Mouse (Mus musculus) thymus, postnatal 14 days (tissue): Measurements from ENCODE around the gene Syce2.
A peak's percentile ranks its signal among the peaks of the same experiment; 100 is the strongest.

Experiments used
- DNase-seq: peaks from one replicate; pipeline ENCODE4 v3.0.0; 2021

The Syce2 gene

DNA sequence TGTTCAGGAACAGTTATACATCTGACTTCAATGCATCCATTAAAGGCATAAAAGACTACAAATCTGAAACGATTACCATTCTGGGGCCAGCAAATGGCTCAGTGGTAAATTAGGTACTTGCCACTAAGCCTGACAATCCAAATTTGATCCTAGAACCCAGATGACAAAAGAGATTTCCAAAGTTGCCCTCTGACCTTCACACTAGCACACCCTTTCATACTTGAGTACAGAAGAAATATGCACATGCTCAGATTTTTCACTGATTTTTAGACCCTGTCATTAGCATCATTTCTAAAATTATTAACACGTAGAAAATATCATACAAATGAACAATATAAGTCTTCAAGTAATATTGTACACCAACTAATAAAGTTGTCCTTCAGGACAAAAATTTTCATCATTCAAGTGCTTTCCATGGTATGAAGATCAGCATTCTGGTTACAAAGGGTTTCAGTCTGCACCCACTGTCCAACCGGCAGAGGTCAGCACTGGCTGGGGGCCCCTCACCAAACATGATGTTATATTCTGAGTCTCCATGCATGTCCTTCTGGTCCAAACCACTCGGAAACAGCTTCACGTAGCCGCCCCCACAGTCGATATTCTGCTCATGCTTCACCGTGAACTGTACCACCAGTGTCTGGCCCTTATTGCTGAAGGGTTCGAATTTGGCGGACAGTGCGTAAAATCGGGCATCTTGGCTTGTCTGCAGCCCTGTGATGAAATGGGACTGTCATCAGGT, 26.4 kb upstream of the Syce2 start:
- no peak for DNase-seq

DNA sequence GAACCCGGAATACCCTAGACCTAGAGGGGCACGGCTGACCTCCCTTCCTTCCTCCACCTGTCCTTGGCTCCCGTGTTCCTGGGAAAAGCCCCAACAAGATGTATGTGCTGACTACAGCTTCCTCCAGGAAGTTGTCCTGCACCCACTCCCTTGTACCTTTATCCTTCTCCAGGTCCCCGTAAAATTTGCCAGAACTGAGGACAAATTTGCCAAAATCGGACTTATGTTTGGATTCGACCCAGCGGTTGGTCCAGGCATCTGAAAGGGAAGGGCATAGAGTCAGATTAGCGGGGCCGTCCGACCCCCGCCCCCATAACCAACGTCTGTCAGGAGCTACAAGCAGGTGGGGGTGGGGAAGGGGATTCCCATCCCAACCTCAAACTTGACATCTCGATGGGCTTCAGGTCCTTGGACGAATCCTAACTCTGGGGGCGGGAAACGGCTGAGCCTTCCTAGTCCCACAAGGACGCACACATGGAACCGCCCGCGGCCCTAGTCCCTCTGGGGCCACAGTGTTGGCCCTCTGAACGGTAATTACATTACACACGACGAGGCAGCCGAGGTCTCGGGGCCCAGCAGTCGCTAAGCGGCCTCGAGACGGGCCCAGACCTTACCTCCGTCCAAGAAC, 25.7 kb upstream of the Syce2 start:
- no peak for DNase-seq

DNA sequence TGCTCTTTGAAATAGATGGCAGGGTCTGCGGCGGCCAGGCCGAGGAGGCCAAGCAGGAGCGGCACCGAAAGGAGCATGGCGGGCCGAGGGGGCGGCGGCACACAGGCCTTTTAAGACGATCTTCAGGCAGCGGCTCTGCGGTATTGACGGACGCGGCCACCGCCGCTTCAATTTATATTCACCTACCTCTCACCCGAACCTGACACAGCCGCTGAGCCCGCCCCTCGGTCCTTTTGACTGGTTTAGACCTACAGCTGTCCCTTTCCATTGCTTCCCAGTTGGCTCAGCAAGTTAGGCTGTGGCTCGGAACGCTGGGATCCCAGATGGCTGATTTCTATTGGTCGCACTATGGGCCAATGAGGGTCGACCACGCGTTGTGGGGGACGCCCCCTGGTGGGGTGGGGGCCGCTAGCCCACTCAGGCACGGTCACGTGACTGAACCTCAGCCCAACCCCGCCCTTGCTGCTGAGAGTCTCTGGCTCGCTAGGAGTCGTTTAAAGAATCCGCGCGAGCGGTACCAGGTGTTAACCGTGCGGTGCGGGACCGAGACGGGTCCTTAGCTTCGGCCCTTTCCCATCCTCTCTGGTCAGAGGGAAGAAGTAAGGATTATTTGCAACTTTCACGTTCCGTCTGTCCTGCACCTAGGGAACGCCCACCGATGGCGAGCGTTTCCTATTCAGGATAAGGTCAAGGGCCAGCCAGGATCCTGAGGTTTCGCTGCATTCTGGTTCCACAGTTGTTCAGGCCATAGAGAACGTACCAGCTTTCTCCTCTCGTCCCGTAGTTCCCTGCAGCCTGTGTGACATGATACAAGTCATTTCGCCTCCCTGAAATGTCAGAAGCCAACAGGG, 25.0 kb upstream of the Syce2 start, which contains the start of gene Calr:
TSS of gene Calr (minus strand) at position 213 of the 851 bp plus-strand sequence.
- DNase-seq = peak; percentile 100

DNA sequence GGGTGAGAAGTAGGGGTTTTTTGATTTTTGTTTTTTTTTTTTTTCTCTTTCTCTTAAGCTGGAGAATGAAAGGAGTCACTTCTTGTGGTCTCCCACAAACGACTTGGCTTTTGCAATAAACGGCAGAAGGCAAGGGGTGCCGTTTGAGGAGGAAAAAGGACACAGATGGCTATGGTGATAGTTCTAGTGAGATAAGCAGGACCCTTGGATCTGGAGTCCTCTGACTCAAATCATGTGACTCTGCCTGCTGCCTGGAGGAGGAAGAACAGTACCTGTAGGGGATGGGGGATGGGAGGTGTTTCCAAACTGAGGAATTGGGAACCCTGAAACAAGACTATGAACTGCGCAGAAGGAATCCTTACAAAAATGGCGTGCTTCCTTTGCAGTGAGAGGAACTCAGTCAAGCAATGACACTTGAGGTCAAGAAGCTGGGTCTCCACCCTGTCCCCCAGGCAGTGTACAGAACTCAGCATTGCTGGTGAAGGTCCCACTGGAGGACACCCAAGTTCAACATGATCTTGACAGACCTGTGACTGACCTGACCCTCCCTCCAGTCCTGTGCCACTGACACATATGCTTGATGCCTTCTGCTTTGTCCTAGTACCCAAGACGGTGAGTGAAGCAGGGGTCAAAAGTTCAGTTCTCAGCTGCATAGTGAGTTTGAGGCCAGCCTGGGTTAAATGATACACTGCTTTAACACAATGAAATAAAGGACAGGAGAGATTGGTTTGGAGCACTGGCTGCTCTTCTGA, 24.1 kb upstream of the Syce2 start:
- DNase-seq = peak; percentile 36

DNA sequence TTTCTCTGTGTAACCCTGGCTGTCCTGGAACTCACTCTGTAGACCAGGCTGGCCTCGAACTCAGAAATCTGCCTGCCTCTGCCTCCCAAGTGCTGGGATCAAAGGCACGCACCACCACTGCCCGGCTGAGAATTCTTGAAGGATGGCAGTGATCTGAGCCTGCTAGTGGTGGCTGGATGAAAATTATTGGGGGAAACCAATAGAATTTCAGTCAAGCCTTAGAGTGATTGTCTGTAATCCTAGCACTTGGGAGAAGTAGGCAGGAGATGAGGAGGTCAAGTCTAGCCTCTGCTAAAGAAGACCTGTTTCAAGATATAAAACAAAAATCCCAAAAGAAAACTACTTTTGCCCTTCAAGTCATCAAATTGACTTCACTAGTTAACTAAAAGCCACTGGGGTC, 15.5 kb upstream of the Syce2 start:
- DNase-seq = no peak

DNA sequence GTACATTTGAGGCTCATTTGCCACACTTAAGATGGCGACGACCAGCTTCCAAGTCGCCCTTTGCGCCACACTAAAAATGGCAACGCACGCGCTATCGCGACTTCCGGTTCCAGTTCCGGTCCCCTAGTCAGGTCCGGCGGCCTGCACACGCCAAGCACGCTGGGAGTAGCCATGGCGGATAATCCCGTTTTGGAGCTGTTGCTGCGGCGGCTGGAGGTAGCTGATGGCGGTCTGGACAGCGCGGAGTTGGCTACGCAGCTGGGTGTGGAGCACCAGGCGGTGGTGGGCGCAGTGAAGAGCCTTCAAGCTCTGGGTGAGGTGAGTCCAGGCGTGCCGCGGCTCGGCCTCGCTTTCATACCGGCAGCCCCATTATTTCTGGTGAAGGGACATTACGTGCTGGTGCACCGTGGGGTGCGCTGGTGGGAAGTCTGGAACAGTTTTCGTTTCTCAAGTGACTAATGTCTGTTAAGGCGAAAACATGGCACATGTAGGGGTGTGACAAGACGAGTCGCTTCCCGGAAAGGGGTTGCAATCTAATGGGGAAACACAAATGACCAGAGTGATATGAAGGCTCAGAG, 15.0 kb upstream of the Syce2 start, which contains the start of gene Farsa:
TSS of gene Farsa (plus strand) at position 126 of the 578 bp plus-strand sequence.
- peak; percentile 91 for DNase-seq

DNA sequence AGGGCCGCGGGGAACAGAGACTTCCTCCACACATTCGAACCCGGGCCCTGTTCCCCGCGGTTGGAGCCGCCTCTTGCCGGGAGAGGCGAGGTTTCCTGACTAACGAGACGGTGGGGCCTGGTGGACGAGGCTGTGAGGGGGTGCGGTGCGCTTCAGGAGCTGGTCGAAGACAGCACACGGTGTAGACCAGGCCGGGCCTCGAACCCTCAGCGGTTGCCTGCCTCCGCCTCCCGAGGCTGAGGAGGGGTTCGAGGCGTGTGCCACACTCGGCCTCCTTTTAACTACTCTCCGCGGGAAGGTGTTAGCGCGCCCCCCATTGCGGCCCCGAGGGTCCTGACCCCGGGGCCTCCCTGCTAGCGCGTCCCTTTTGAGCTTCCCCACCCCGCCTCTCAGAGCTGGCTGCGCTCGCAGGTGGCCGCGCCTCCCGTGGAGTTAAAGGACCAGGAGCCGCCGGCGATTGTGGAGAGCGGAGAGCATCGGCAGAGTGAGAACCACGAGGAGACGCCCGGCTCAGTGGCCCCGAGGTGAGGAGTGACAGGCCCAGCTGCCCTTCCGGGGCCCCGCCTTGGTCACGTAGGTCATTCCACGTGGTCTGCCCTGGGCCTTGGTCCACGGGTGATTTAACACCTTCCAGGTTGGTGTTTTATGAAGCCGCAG, 526 bp downstream of the Syce2 start:
- peak; percentile 46 for DNase-seq

DNA sequence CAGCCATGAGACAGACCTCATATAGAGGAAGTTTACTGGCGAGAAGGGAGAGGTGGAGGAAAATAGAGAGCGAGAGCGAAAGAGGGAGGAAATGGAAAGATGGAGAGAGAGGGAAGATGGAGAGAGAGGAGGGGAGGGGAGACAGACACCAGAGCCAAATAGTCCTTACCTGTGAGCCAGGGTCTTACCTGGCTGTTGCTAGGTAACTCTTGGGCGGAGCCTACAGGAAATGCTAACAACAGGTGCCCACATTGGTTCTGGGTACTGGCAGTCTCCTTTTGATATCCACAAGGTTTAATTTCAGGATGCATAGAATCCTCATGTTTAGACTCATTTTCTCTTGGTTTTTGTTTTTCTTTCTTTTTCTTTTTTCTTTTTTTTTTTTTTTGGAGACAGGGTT, 1.1 kb downstream of the Syce2 start:
- no peak for DNase-seq

DNA sequence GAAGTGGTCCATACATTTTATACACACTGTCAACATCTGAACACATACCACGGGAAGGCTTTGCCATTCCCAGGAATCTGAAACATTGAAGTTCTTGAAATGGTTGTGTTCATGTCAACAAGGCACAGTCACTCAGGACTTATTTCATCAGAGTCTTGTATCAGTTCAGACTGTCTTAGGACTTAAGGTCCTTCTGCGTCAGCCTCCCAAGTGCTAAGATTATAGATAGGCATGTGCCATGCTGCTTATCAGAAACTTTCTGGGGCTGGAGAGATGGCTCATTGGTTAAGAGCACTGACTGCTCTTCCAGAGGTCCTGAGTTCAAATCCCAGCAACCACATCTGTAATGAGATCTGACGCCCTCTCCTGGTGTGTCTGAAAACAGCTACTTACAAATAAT, 2.4 kb downstream of the Syce2 start:
- no peak for DNase-seq

DNA sequence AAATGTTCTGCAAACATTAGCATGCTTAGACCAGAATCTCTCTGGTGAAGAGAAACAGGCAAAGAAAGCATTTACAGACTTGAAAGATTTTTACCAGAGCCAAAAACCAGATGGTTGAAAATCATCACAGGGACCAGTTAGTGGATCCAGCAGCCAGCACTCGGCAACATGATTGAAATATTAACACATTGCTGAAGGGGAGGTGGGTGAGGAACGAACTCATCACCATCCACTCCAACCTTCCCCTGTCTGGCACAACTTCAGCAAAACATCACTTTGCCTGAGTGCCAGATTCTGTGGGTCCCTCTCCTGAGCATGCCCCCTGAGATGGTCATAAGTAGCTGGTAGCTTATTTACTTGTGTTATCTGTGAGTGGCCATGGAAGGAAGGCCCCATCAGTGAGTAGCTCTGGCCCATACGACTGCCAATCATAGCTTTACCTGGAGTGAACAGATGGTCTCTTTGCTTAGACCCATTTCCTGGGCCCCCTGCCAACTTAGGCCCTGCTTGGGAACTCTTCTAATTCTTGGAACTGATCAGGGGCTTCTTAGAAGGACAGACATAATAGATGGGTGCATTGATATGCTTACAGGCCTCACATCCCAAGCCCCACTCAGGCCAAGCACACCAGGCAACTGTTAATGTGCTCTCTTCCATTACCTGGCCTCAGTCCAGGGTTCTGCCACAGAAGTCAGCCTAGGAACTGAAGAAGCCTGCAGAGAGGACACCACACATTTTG, 5.6 kb downstream of the Syce2 start:
- no peak for DNase-seq

DNA sequence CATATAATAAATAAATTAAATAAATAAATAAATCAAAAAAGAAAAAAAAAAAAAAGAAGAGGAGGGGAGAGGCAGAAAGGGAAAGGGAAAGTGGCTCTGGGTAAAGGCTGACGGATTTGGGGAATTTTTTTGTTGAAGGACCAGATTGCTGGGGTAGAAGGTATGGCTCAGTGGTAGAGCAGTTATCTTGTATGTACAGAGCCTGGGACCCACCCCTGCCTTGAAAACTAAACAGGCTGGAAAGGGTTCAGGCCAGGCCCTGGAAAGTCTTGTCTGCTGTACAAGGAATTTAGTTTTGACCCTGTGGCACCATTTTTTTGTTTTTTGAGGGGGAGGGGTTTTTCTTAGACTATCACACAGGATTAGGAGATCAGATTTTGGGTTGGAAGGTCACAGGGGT, 7.0 kb downstream of the Syce2 start:
- no peak for DNase-seq

DNA sequence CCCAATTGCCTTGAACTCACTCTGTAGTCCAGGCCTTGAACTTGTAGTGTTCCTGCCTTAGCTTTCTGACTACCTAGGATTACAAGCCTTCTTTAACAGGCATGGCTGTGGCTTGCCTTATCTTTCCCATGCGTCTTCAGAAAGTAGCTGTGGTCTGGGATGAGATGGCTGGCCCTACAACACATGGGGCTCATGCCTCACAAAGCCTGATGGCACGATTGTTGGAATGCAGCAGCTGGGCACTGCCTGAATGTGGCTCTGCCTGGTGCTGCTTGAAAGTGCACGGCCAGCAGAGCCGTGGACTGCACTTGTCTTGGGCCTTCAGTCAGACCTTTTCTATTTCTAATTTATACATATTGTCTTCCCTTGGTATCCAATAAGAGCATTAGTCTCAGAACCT, 12.8 kb downstream of the Syce2 start:
- no peak for DNase-seq

DNA sequence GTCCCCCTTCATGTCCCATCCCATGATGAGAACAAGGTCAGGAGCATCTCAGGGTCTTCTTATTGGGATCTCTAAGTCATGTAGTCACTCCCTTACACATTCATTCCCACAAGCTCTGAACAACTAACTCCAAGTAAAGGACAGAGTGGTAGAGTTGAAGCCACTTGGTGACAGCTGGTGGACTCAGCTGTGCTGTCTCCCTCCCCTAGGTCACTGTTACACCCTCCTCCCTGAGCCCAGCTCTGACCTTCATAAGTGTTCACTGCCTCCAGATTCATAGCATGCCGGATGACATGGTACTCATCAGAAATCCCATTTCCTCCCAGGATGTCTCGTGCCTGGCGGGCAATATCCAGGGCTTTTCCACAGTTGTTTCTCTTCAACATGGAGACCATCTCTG, 16.4 kb downstream of the Syce2 start:
- DNase-seq = no peak

DNA sequence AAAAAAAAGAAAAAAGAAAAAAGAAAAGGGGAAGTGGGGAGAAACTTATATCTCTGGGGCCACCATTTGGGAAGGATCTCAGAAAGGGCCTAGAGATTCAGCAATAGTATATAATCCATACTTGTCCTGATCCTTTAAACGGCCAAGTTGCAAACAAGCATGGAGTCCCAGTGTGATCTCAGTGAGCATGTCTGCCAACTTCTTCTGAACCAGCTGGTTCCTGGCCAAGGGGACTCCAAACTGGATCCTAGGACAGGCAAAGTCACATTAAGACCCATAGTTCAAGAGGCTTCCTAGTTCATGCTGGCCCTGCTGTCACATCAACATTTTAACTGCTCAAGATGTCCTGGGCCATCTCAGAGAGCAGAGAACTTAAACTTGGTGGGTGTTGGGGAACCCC, 17.2 kb downstream of the Syce2 start:
- no peak for DNase-seq

DNA sequence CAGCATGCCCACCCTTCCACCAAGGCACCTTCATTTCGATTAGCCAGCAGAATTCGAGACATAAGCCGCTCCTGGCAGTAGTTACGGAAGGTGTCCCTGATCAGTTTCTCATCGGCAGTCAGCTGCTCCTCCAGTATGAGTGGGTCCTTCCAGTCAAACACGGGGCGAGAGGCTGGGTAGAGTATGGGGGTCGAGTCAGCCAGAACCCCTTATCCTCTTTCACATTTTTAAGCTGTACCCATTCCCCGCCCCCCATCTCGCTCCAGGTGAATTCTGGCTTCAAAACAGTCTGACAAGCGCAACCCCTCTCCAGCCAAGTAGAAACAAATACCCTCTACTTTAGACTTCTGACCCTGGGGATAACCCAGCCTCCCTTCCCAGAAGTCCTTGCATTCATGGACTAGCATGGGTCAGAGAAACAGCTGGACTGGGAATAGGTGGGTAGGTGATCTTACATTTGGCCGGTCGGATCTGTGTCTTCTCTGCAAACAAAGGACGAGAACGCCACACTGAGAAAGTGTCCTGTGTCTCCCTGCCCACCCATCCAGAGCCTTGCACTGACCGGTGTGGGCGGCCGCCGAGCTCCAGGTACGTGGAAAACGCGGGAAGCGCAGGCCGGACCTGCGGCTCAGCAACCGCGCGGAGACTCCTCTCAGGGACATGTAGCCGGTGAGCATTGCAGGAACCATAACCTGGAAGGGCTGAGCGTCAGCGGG, 21.2 kb downstream of the Syce2 start:
- no peak for DNase-seq

DNA sequence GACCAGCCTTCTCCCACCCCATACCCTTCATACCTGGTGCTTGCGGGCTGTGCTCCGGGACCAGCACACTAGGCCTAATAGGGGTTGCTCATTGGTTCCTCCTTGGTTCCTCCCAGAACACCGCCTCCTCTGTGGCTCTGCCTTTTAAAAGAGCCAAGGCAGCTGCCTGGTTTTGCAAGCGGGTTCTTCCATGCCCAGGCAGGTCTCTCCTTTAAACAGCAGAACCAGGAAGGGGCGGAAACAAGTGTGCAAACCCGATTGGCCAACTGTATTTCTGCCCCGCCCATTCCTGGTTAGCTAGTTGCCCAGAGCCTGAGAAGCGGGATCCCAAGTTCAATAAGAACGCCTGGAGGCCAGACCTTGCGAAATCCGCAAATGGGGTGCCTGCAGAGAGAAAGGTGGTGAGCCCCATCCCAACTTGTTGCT, 21.8 kb downstream of the Syce2 start, which contains the start of gene Gcdh:
TSS of gene Gcdh (minus strand) at position 213 of the 426 bp plus-strand sequence.
- DNase-seq = peak; percentile 88

DNA sequence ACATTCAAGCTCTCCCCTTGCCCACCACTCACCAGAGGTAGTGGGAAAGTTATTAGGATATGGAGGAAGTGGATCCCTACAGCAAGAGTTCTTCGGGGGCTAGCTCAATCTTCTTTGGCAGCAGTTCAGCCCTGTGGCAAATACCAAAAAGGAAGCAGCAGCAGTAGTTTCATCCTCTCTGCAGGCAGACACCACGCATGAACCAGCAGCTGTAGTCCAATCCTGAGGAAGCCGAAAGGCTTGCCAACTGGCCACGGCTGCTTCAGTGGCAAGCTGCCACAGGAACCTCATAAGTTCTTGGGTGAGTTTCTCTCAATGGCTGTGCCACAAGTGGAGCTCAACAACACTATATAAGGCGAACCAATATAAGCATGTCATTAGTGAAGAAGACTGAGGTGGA, 24.1 kb downstream of the Syce2 start:
- DNase-seq = no peak

DNA sequence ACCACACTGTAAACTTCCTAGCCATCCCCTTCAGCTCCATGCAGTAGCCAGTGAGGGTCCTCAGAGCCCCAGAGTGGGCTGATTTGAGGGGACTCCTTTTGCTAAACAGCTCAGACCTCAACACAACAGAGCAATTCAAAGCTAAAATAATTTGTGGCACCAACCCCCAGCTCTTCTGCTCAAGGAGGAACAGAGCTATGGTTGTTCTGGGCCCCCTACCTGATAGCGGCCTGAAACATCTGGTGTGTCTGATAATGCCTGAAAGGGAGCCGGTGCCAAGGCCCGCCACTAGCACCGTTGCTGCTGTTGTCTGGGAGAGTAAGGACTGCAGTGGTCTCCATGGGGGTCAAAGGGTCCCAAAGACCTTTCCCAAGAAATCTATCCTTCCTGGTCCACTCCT, 29.2 kb downstream of the Syce2 start:
- DNase-seq = no peak

DNA sequence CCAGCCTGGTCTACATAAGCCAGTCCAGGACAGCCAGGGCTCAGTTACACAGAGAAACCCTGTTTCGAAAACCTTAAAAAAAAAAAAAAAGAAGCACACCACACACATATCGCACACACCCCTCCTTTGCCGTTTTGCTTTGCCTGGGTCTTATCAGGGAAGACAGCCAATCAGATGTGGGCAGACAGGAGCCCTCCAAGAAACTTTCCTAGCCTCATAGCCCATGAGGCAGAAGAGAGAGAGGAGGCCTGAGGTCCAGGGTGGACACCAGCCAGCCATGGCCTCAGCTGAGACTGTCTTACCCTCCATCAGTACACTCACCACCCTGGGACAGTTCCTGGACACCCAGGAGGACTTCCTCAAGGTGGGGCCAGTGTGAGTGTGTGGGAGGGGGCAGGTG, 29.8 kb downstream of the Syce2 start, which contains the start of gene Klf1:
TSS of gene Klf1 (plus strand) at position 177 of the 400 bp plus-strand sequence.
- DNase-seq = no peak

DNA sequence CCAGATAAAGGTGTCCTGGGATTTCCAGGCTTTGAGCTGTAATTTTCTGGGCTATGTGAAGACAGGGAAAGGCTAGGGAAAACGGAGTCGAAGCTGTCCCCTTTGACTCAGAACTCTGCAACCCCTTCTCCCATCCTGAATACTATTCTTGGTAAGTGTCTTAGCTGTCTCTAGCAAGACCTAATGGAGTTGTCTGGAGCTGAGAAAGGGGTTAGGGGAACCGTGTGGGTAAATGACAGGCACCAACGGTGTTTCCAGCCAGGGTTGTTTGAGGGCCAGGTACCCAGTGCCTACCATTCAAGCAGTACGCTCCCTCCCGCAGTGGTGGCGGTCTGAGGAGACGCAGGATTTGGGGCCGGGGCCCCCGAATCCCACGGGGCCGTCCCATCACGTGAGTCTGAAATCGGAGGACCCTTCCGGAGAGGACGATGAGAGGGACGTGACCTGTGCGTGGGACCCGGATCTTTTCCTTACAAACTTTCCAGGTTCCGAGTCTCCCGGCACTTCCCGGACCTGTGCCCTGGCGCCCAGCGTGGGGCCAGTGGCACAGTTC, 30.5 kb downstream of the Syce2 start:
- DNase-seq = no peak
